Mouse (Mus musculus): ENCODE data around the gene Zfp820. TPM values are rescaled to one million over a fixed set of nuclear protein-coding genes. Genes with fewer than 3 reads are reported as not detected.
"Not testable (repeated sequence)": the region's sequence is repeated elsewhere in the genome, so short reads cannot be mapped to it uniquely, and the experiment has no call there.

Gene Zfp820
- 1.9 and 2.4 TPM in 2 replicates for polyA plus RNA-seq (2015; fragmentation: Nextera tagmentation; extraction: Ambion mirVana)

DNA sequence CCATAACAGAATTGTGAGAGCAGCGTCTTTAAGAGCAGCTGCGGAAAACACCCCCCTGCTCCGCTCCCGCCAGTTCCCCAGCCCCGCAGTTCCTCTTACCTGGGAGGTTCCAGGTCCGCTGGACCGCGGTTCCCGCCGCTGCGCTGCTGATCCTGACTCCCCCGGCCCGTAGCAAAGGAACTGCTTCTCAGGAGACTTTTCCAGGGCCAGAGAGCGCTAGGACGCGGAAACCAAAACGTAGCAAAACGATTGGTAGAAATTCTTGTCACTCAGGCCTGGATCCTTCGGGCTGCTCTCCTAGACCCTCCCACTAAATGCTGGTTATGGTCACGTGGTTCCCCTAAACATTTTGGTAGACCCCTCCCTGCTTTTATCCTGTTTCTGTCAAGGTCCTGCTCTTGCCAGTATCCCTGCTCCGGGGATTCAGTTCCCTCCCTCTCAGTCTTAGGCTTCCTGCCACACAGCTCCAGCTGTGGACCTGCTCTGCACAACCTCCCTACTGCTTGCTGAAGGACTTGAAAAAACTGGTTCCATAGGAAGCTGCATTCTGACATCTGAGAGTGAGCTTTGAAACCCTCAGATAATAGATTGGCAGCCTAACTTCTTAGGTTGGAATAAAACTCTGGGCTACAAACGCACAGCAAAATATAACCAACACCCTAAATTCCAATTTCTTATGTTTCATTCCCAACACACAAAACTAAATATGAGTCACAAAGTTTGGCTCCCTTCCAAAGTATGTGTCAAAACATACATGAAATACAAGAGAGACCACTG lies at the start of gene Zfp820:
Zfp820 (minus strand) TSS at position 228 of the 777 bp plus-strand sequence.
- peak; percentile 99 for ATAC-seq

DNA sequence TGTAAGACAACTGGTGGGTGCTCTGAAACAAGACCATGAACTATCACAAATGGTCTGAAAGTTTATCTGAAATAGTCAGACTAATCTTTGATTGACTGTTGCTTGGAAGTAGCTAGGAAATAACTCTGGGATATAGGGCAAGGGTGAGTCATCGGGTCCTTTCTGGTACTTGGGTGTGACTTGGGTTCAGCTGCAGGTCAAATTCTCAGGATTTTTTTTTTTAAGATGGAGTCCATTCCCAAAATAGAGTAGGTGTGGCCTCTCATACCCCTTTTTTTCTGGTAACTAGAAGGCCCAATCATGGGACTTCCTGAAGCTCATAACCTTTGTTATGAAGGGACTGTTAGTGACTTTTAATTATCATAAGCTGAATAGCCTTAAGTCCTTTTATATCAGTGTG lies 25.7 kb upstream of the Zfp820 start:
- no peak overlapping the region for H3K27ac ChIP-seq (ENCODE audit: low read depth, low read length)
- no peak overlapping the region for H3K9ac ChIP-seq (ENCODE audit: low read depth, low read length)
- no peaks in the 10 kb centered on the region for H3K36me3 ChIP-seq (ENCODE audit: control insufficient read depth, insufficient read depth, low read length)
- no peaks in the 10 kb centered on the region for H3K4me1 ChIP-seq (ENCODE audit: control insufficient read depth, insufficient read depth, low read depth, low read length)
- no peak overlapping the region for H3K4me2 ChIP-seq (ENCODE audit: low read length)
- H3K27me3 ChIP-seq (replicated peaks; ENCODE audit: control insufficient read depth, insufficient read depth, low read length): no peaks in the 10 kb centered on the region
- 91% methylated on average over 1 of the region's 1 CpGs for WGBS
- no peak overlapping the region for H3K4me3 ChIP-seq (ENCODE audit: low read length)
- ATAC-seq: no peak
- peaks cover 5% of the 10 kb centered on the region for H3K9me3 ChIP-seq (ENCODE audit: control insufficient read depth, low read length)

More for the DNA sequence above, at the start of gene Zfp820:
- no peaks in the 10 kb centered on the region for H3K27me3 ChIP-seq (replicated peaks; ENCODE audit: control insufficient read depth, insufficient read depth, low read length)
- H3K27ac ChIP-seq (ENCODE audit: low read depth, low read length): peak within 1 kb of the TSS; percentile 44; the same call in 1 of the 2 replicates
- H3K4me3 ChIP-seq (ENCODE audit: low read length): peak within 1 kb of the TSS; percentile 77
- WGBS: 3% methylated on average over 22 of the region's 22 CpGs
- H3K4me2 ChIP-seq (ENCODE audit: low read length): peak within 1 kb of the TSS; percentile 79
- H3K4me1 ChIP-seq (ENCODE audit: control insufficient read depth, insufficient read depth, low read depth, low read length): peaks cover 3% of the 10 kb centered on the region
- H3K36me3 ChIP-seq (ENCODE audit: control insufficient read depth, insufficient read depth, low read length): no peaks in the 10 kb centered on the region
- no peaks in the 10 kb centered on the region for H3K9me3 ChIP-seq (ENCODE audit: control insufficient read depth, low read length)
- H3K9ac ChIP-seq (ENCODE audit: low read depth, low read length): peak within 1 kb of the TSS; percentile 83

DNA sequence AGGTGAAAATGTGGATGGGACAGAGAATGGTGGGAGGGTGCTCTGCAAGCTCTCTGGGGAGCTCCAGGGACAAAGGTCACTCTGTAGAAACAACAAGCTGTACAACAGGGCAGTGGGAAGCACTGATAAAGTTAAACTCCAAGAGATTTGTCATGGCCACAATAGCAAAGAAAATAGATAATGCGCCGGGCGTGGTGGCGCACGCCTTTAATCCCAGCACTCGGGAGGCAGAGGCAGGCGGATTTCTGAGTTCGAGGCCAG lies 680 bp upstream of the Zfp820 start:
- not testable (repeated sequence) for H3K9ac ChIP-seq (ENCODE audit: low read depth, low read length); H3K27me3 ChIP-seq (replicated peaks; ENCODE audit: control insufficient read depth, insufficient read depth, low read length); H3K27ac ChIP-seq (ENCODE audit: low read depth, low read length); H3K4me2 ChIP-seq (ENCODE audit: low read length); H3K9me3 ChIP-seq (ENCODE audit: control insufficient read depth, low read length); H3K4me1 ChIP-seq (ENCODE audit: control insufficient read depth, insufficient read depth, low read depth, low read length); H3K36me3 ChIP-seq (ENCODE audit: control insufficient read depth, insufficient read depth, low read length); H3K4me3 ChIP-seq (ENCODE audit: low read length)
- WGBS: 92% methylated on average over 7 of the region's 8 CpGs
- ATAC-seq: peak; percentile 25; the same call in 1 of the 2 replicates

DNA sequence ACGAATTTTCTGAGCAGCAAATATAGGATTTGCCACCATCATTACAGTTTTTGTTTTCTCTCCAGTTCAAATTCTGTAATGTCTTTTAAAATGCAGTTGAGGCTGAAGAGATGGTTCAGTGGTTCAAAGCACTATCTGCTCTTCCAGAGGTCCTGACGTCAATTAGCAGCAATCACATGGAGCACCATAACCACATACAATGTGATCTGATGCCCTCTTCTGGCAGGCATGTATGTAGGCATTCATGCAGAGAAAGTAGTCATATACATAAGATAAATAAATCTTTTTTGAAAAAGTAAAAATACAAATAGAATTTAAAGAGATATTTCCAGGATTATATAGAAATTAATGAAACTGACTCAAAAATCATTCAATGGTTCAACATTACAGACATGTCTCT lies 7.1 kb downstream of the Zfp820 start:
- H3K4me3 ChIP-seq (ENCODE audit: low read length): no peak overlapping the region
- H3K9ac ChIP-seq (ENCODE audit: low read depth, low read length): no peak overlapping the region
- ATAC-seq: no peak

DNA sequence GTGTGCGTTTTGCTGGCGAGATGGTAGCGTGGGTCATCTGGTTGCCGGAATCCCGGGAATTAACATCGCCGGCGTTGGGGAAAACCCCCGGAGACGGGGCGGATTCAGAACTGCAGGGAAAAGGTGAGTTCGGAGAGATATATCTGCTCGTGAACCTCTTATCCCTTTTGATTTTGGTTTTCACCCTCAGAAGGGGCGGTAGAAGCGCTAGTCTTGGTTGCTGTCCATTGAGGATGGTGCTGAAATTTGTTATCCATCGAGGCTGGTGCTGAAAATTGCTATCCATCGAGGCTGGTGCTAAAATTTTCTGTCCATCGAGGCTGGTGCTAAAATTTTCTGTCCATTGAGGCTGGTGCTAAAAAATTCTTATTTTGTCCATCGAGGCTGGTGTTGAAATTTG lies 44.2 kb downstream of the Zfp820 start:
- not testable (repeated sequence) for H3K4me2 ChIP-seq (ENCODE audit: low read length); H3K4me3 ChIP-seq (ENCODE audit: low read length); H3K4me1 ChIP-seq (ENCODE audit: control insufficient read depth, insufficient read depth, low read depth, low read length); H3K9me3 ChIP-seq (ENCODE audit: control insufficient read depth, low read length); H3K36me3 ChIP-seq (ENCODE audit: control insufficient read depth, insufficient read depth, low read length); H3K27ac ChIP-seq (ENCODE audit: low read depth, low read length); H3K27me3 ChIP-seq (replicated peaks; ENCODE audit: control insufficient read depth, insufficient read depth, low read length); ATAC-seq; H3K9ac ChIP-seq (ENCODE audit: low read depth, low read length)
- 50% methylated on average over 18 of the region's 19 CpGs for WGBS

More for the DNA sequence above, 7.1 kb downstream of the Zfp820 start:
- WGBS: 60% methylated on average over 2 of the region's 2 CpGs
- H3K27ac ChIP-seq (ENCODE audit: low read depth, low read length): no peak overlapping the region
- no peaks in the 10 kb centered on the region for H3K27me3 ChIP-seq (replicated peaks; ENCODE audit: control insufficient read depth, insufficient read depth, low read length)
- H3K36me3 ChIP-seq (ENCODE audit: control insufficient read depth, insufficient read depth, low read length): no peaks in the 10 kb centered on the region
- H3K4me2 ChIP-seq (ENCODE audit: low read length): no peak overlapping the region
- no peaks in the 10 kb centered on the region for H3K4me1 ChIP-seq (ENCODE audit: control insufficient read depth, insufficient read depth, low read depth, low read length)
- no peaks in the 10 kb centered on the region for H3K9me3 ChIP-seq (ENCODE audit: control insufficient read depth, low read length)

DNA sequence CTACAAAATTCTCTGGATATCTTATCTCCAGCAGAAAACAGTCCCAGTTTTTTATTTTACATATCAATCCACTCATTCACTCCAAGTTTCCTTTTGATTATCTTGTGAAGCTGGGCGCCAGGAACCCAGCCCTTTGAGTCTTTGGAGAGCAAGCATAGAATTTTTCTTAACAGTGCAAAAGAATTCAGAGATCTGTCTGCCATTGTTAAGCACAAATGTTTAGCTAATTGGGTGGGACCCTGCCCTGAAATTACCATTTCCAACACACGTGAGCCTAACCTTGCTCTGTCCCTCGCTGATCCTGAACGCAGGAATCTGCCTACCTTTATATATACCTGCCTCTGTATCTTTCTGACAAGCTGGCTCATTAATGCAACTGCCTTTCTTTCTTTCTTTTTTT lies 53.3 kb downstream of the Zfp820 start:
- no peak overlapping the region for H3K27ac ChIP-seq (ENCODE audit: low read depth, low read length)
- H3K9me3 ChIP-seq (ENCODE audit: control insufficient read depth, low read length): no peaks in the 10 kb centered on the region
- no peaks in the 10 kb centered on the region for H3K27me3 ChIP-seq (replicated peaks; ENCODE audit: control insufficient read depth, insufficient read depth, low read length)
- ATAC-seq: no peak
- H3K9ac ChIP-seq (ENCODE audit: low read depth, low read length): no peak overlapping the region
- H3K4me2 ChIP-seq (ENCODE audit: low read length): no peak overlapping the region
- whole genome bisulfite sequencing: 83% methylated on average over 4 of the region's 4 CpGs
- no peaks in the 10 kb centered on the region for H3K36me3 ChIP-seq (ENCODE audit: control insufficient read depth, insufficient read depth, low read length)
- no peaks in the 10 kb centered on the region for H3K4me1 ChIP-seq (ENCODE audit: control insufficient read depth, insufficient read depth, low read depth, low read length)
- no peak overlapping the region for H3K4me3 ChIP-seq (ENCODE audit: low read length)

DNA sequence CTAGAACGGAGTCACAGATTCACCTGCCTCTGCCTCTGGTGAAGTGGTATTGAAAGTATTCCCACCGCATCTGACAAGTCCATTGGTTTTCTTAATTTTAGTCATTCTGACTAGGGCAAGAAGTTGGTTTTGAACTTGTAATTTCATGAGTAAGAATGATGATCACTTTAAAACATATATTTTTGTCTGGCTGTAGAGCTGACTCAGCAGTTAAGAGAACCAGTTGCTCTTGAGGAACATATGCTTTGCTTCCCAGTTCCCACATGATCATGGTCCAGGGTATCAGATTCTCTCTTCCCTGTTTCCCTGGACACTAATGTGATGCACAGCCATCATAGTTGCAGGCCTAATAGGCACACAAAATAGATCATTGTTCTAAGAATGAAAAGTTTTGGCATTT lies 75.2 kb downstream of the Zfp820 start:
- Histone ChIP-seq H3K4me3 (ENCODE audit: low read length) (no peak overlapping the region), H3K9me3 (ENCODE audit: control insufficient read depth, low read length) (no peaks in the 10 kb centered on the region), H3K9ac (ENCODE audit: low read depth, low read length) (no peak overlapping the region), H3K4me1 (ENCODE audit: control insufficient read depth, insufficient read depth, low read depth, low read length) (no peaks in the 10 kb centered on the region), H3K27ac (ENCODE audit: low read depth, low read length) (no peak overlapping the region), H3K27me3 (replicated peaks; ENCODE audit: control insufficient read depth, insufficient read depth, low read length) (no peaks in the 10 kb centered on the region), H3K36me3 (ENCODE audit: control insufficient read depth, insufficient read depth, low read length) (no peaks in the 10 kb centered on the region), H3K4me2 (ENCODE audit: low read length) (no peak overlapping the region)
- 92% methylated on average over 2 of the region's 2 CpGs for WGBS
- ATAC-seq: no peak

Other genes with a start within 250 kb of the Zfp820 start
- gene Zfp983, start 195.1 kb downstream of the Zfp820 start, polyA plus RNA-seq (2015; fragmentation: Nextera tagmentation; extraction: Ambion mirVana): 10.7 and 12.9 TPM in 2 replicates
- 12.1 and 17.6 TPM in 2 replicates for gene Gm10226, start 153.9 kb downstream of the Zfp820 start, polyA plus RNA-seq (2015; fragmentation: Nextera tagmentation; extraction: Ambion mirVana)
- gene Zfp760, start 138.0 kb downstream of the Zfp820 start, polyA plus RNA-seq (2015; fragmentation: Nextera tagmentation; extraction: Ambion mirVana): 8.8 and 10.7 TPM in 2 replicates
- gene Zfp229, start 115.0 kb downstream of the Zfp820 start, polyA plus RNA-seq (2015; fragmentation: Nextera tagmentation; extraction: Ambion mirVana): 8.2 and 9.6 TPM in 2 replicates
- gene Zfp995, start 64.2 kb upstream of the Zfp820 start, polyA plus RNA-seq (2015; fragmentation: Nextera tagmentation; extraction: Ambion mirVana): 9.0 and 9.4 TPM in 2 replicates
- gene Zfp942, start 116.7 kb upstream of the Zfp820 start, polyA plus RNA-seq (2015; fragmentation: Nextera tagmentation; extraction: Ambion mirVana): 18.3 and 20.1 TPM in 2 replicates
- 15.9 and 17.9 TPM in 2 replicates for gene Zfp943, start 116.8 kb upstream of the Zfp820 start, polyA plus RNA-seq (2015; fragmentation: Nextera tagmentation; extraction: Ambion mirVana)